Mouse (Mus musculus) gastrocnemius, adult 2 months (tissue): ENCODE results near the gene Rasl11b. TPM values are rescaled to one million over a fixed set of nuclear protein-coding genes. Genes with fewer than 3 reads are reported as not detected.

Source experiments
- DNase-seq: peaks from one replicate; pipeline ENCODE4 v3.0.0; 2022
- H3K27ac ChIP-seq: fragments of 200-600 bp; 2 replicates; pipeline ENCODE4 v1.8.1; 2022; ENCODE audit warnings: mild to moderate bottlenecking
- H3K4me3 ChIP-seq: fragments of 200-600 bp; 2 replicates; pipeline ENCODE4 v1.8.1; 2022; ENCODE audit warnings: mild to moderate bottlenecking, moderate library complexity
- CTCF ChIP-seq: fragments of 200-600 bp; IDR thresholded peaks from 2 replicates; pipeline ENCODE4 v1.8.1; 2022; ENCODE audit warnings: antibody characterized with exemption, mild to moderate bottlenecking, moderate library complexity
- intact Hi-C: fragments of 180-260 bp; cut with DNase I; formaldehyde crosslinking; loops from one replicate; pipeline ENCODE4 v1.15.1; 2025
- total RNA-seq, 2 experiments: library from RNA; stranded (reverse); gene quantifications; 2 replicates each; pipeline ENCODE4 v1.2.3; 2021

The Rasl11b gene
- total RNA-seq, 2 experiments from 2014 or later = 2.0 to 5.4 TPM

GRCm38 (mm10) chr5:74204465-74204864 is 9.4 kb downstream of the Rasl11b start:
- peak; percentile 62 for DNase-seq
- intact Hi-C loops = loop anchor here (5.0 kb wide), 1 partner anchor 43 kb away; no protein-coding TSS in a partner anchor
- peak overlapping the region; percentile 21; the same call in 1 of the 2 replicates for H3K27ac ChIP-seq
- TF ChIP-seq CTCF = no peak
- H3K4me3 ChIP-seq = no peak overlapping the region

GRCm38 (mm10) chr5:74205509-74205908 is 10.4 kb downstream of the Rasl11b start:
- intact Hi-C loops = no loop called here
- peak overlapping the region; percentile 77 for H3K27ac ChIP-seq
- no peak for TF ChIP-seq CTCF
- no peak overlapping the region for H3K4me3 ChIP-seq
- DNase-seq = no peak

- intact Hi-C loops = no loop called here
- Histone ChIP-seq H3K4me3 (no peak overlapping the region), H3K27ac (peak overlapping the region; percentile 77)
- no peak for DNase-seq
- no peak for TF ChIP-seq CTCF
Observed at GRCm38 (mm10) chr5:74206038-74206437, 11.0 kb downstream of the Rasl11b start.

GRCm38 (mm10) chr5:74206649-74207048 is 11.6 kb downstream of the Rasl11b start:
- Histone ChIP-seq H3K27ac (peak overlapping the region; percentile 77), H3K4me3 (no peak overlapping the region)
- intact Hi-C loops = no loop called here
- TF ChIP-seq CTCF = no peak
- DNase-seq = no peak

- no peak for DNase-seq
- intact Hi-C loops = no loop called here
- no peak for TF ChIP-seq CTCF
- Histone ChIP-seq H3K4me3 (no peak overlapping the region), H3K27ac (peak overlapping the region; percentile 77)
Observed at GRCm38 (mm10) chr5:74207209-74207608, 12.1 kb downstream of the Rasl11b start.

GRCm38 (mm10) chr5:74208438-74208837 is 13.4 kb downstream of the Rasl11b start:
- DNase-seq = no peak
- Histone ChIP-seq H3K27ac (0 out of 2 replicates have a peak overlapping the region, but pooled peaks have one; percentile 77), H3K4me3 (no peak overlapping the region)
- intact Hi-C loops = no loop called here
- TF ChIP-seq CTCF = no peak

GRCm38 (mm10) chr5:74209640-74210039 is 14.6 kb downstream of the Rasl11b start:
- no peak for DNase-seq
- Histone ChIP-seq H3K27ac (no peak overlapping the region), H3K4me3 (no peak overlapping the region)
- no peak for TF ChIP-seq CTCF
- intact Hi-C loops = no loop called here

GRCm38 (mm10) chr5:74211346-74211745 is 16.3 kb downstream of the Rasl11b start:
- H3K27ac ChIP-seq = 0 out of 2 replicates have a peak overlapping the region, but pooled peaks have one; percentile 12
- DNase-seq = no peak
- no peak overlapping the region for H3K4me3 ChIP-seq
- no peak for TF ChIP-seq CTCF
- intact Hi-C loops = no loop called here

- intact Hi-C loops = no loop called here
- DNase-seq = no peak
- Histone ChIP-seq H3K27ac (no peak overlapping the region), H3K4me3 (no peak overlapping the region)
- TF ChIP-seq CTCF = no peak
Observed at GRCm38 (mm10) chr5:74214501-74215110, 19.5 kb downstream of the Rasl11b start.

GRCm38 (mm10) chr5:74215125-74215524 is 20.0 kb downstream of the Rasl11b start:
- Histone ChIP-seq H3K4me3 (peak overlapping the region; percentile 17; the same call in 1 of the 2 replicates), H3K27ac (no peak overlapping the region)
- TF ChIP-seq CTCF = no peak
- DNase-seq = no peak
- intact Hi-C loops = no loop called here

GRCm38 (mm10) chr5:74218524-74218923 is 23.4 kb downstream of the Rasl11b start:
- H3K4me3 ChIP-seq = no peak overlapping the region
- DNase-seq = no peak
- intact Hi-C loops = no loop called here
- no peak overlapping the region for H3K27ac ChIP-seq
- TF ChIP-seq CTCF = no peak

GRCm38 (mm10) chr5:74222626-74223025 is 27.5 kb downstream of the Rasl11b start:
- TF ChIP-seq CTCF = no peak

GRCm38 (mm10) chr5:74224480-74224879 is 29.4 kb downstream of the Rasl11b start:
- DNase-seq = no peak
- Histone ChIP-seq H3K27ac (peak overlapping the region; percentile 48; the same call in 1 of the 2 replicates), H3K4me3 (no peak overlapping the region)
- TF ChIP-seq CTCF = no peak
- intact Hi-C loops = no loop called here

More at GRCm38 (mm10) chr5:74222626-74223025, 27.5 kb downstream of the Rasl11b start:
- no peak for DNase-seq
- Histone ChIP-seq H3K27ac (no peak overlapping the region; the same call in 1 of the 2 replicates), H3K4me3 (no peak overlapping the region)
- intact Hi-C loops = no loop called here

- no peak overlapping the region for H3K27ac ChIP-seq
- no peak for TF ChIP-seq CTCF
- DNase-seq = no peak
- no peak overlapping the region for H3K4me3 ChIP-seq
- intact Hi-C loops = no loop called here
Observed at GRCm38 (mm10) chr5:74226183-74226582, 31.1 kb downstream of the Rasl11b start.
